Mouse (Mus musculus) liver, adult 2 months (tissue): ENCODE results near the gene Rhobtb1. TPM values are rescaled to one million over a fixed set of nuclear protein-coding genes. Genes with fewer than 3 reads are reported as not detected.
A peak's percentile ranks its signal among the peaks of the same experiment; 100 is the strongest.

ENCODE experiments used
- DNase-seq: peaks from one replicate; pipeline ENCODE4 v3.0.0-alpha.2; 2011; ENCODE audit warnings: low read depth, low spot score; ENCODE audit errors: extremely low read depth
- H3K27ac ChIP-seq: fragments of 200-500 bp; replicated peaks from 2 replicates; pipeline ENCODE4 v1.5.1; 2012; ENCODE audit warnings: low read depth, mild to moderate bottlenecking, control low read depth, inconsistent platforms, low read length; ENCODE audit not compliant: insufficient read depth
- H3K27me3 ChIP-seq: fragments of 200-500 bp; 2 replicates; pipeline ENCODE4 v1.6.1; 2012; ENCODE audit warnings: mild to moderate bottlenecking, moderate library complexity, low read length, inconsistent platforms; ENCODE audit not compliant: control insufficient read depth, insufficient read depth
- H3K36me3 ChIP-seq: fragments of 200-500 bp; 2 replicates; pipeline ENCODE4 v1.6.1; 2012; ENCODE audit warnings: low read length, inconsistent platforms; ENCODE audit not compliant: control insufficient read depth, insufficient read depth
- H3K4me1 ChIP-seq: fragments of 200-500 bp; 2 replicates; pipeline ENCODE4 v1.6.1; 2011; ENCODE audit warnings: low read length; ENCODE audit not compliant: control insufficient read depth, insufficient read depth
- H3K4me3 ChIP-seq: fragments of 200-500 bp; 2 replicates; pipeline ENCODE4 v1.5.1; 2011; ENCODE audit warnings: low read depth, mild to moderate bottlenecking, control low read depth, low read length, moderate library complexity; ENCODE audit not compliant: insufficient read depth
- H3K79me2 ChIP-seq: fragments of 200-500 bp; 2 replicates; pipeline ENCODE4 v1.6.1; 2012; ENCODE audit warnings: inconsistent platforms, mild to moderate bottlenecking, low read length, moderate library complexity; ENCODE audit not compliant: control insufficient read depth, insufficient read depth
- H3K9ac ChIP-seq: fragments of 200-500 bp; 2 replicates; pipeline ENCODE4 v1.6.1; 2012; ENCODE audit warnings: low read depth, mild to moderate bottlenecking, control low read depth, inconsistent platforms, low read length
- CTCF ChIP-seq: fragments of 200-500 bp; IDR thresholded peaks from 2 replicates; pipeline ENCODE4 v1.5.1; 2011; ENCODE audit warnings: low read depth, low read length, control low read depth
- POLR2A ChIP-seq: fragments of 200-500 bp; IDR thresholded peaks from 2 replicates; pipeline ENCODE4 v1.6.1; 2011; ENCODE audit warnings: low read length, control low read depth; ENCODE audit not compliant: insufficient read depth; ENCODE audit errors: extremely low read depth
- WGBS: fragments of 180-500 bp; shearing (Covaris S2); methylation state at CpG from one replicate; pipeline ENCODE4 v1.1.7; 2018; 5-methylcytosine and 5-hydroxymethylcytosine counted together
- polyA plus RNA-seq: library from polyadenylated mRNA; depleted of rRNA; stranded (reverse); fragments of >200 nt; gene quantifications from 2 replicates; pipeline ENCODE4 v1.2.3, GENCODE M21; 2012
- total RNA-seq: library from RNA; depleted of rRNA; stranded (reverse); fragments of >200 nt; gene quantifications from 2 replicates; pipeline ENCODE4 v1.2.3, GENCODE M21; 2014

The Rhobtb1 gene
- total and polyA plus RNA-seq, 2 experiments: 14.3 to 47.9 TPM

DNA sequence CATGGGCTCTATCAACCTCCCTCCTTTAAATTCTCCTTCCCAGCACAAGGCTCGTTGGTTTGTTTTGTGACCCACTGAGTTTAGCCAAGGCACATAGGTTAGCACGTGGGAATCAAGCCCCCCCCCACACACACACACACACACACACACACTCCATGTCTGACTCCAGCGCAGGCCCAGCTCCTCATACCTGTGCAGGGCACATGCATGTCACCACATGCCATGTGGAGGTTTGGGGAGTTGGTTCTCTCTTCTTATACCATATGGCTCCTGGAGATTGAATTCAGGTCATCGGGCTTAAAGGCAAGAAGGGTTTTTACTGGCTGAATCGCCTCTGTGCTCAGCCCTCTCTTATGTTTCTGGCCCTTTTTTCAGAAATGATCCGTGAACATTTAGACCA, 100.0 kb downstream of the Rhobtb1 start:
- H3K27me3 ChIP-seq: no peaks in the 10 kb centered on the region
- H3K27ac ChIP-seq: no peak overlapping the region
- peaks cover 22% of the 10 kb centered on the region for H3K36me3 ChIP-seq
- TF ChIP-seq POLR2A (no peak), CTCF (no peak)
- peaks cover 11% of the 10 kb centered on the region; the same call in 1 of the 2 replicates for H3K79me2 ChIP-seq
- DNase-seq: no peak
- no peak overlapping the region for H3K9ac ChIP-seq
- 88% methylated on average over 6 of the region's 6 CpGs for WGBS
- peaks cover 37% of the 10 kb centered on the region for H3K4me1 ChIP-seq
- no peak overlapping the region for H3K4me3 ChIP-seq

- Histone ChIP-seq H3K79me2 (peaks cover 12% of the 10 kb centered on the region; the same call in 1 of the 2 replicates), H3K36me3 (peaks cover 25% of the 10 kb centered on the region), H3K27ac (peak overlapping the region; percentile 67), H3K27me3 (no peaks in the 10 kb centered on the region), H3K4me1 (peaks cover 33% of the 10 kb centered on the region), H3K9ac (no peak overlapping the region), H3K4me3 (no peak overlapping the region)
- WGBS: 85% methylated on average over 17 of the region's 17 CpGs
- TF ChIP-seq POLR2A (no peak), CTCF (no peak)
- no peak for DNase-seq
These were observed 101.2 kb downstream of the Rhobtb1 start for GRCm38 (mm10) chr10:69252112-69253074.

- WGBS: 11% methylated on average over 5 of the region's 5 CpGs
- peak; percentile 83 for DNase-seq
These were observed 101.9 kb downstream of the Rhobtb1 start for GRCm38 (mm10) chr10:69253075-69253685.

GRCm38 (mm10) chr10:69253686-69254080, 102.4 kb downstream of the Rhobtb1 start:
- peaks cover 23% of the 10 kb centered on the region for H3K4me1 ChIP-seq
- 45% methylated on average over 5 of the region's 5 CpGs for WGBS
- DNase-seq: no peak
- TF ChIP-seq CTCF (no peak), POLR2A (no peak)
- peaks cover 30% of the 10 kb centered on the region for H3K36me3 ChIP-seq
- H3K27ac ChIP-seq: peak overlapping the region; percentile 42
- no peak overlapping the region for H3K4me3 ChIP-seq
- H3K79me2 ChIP-seq: peaks cover 11% of the 10 kb centered on the region; the same call in 1 of the 2 replicates
- no peaks in the 10 kb centered on the region for H3K27me3 ChIP-seq
- no peak overlapping the region for H3K9ac ChIP-seq

More at GRCm38 (mm10) chr10:69253075-69253685, 101.9 kb downstream of the Rhobtb1 start:
- Histone ChIP-seq H3K79me2 (peaks cover 15% of the 10 kb centered on the region; the same call in 1 of the 2 replicates), H3K4me3 (no peak overlapping the region), H3K36me3 (peaks cover 28% of the 10 kb centered on the region), H3K27me3 (no peaks in the 10 kb centered on the region), H3K9ac (no peak overlapping the region), H3K27ac (peak overlapping the region; percentile 67), H3K4me1 (peaks cover 27% of the 10 kb centered on the region)
- TF ChIP-seq POLR2A (no peak), CTCF (no peak)

- DNase-seq: peak; percentile 47
- Histone ChIP-seq H3K79me2 (peaks cover 9% of the 10 kb centered on the region; the same call in 1 of the 2 replicates), H3K27ac (peak overlapping the region; percentile 42), H3K4me1 (peaks cover 20% of the 10 kb centered on the region), H3K27me3 (no peaks in the 10 kb centered on the region), H3K9ac (no peak overlapping the region), H3K4me3 (no peak overlapping the region), H3K36me3 (peaks cover 28% of the 10 kb centered on the region)
- 46% methylated on average over 8 of the region's 8 CpGs for WGBS
- TF ChIP-seq CTCF (no peak), POLR2A (no peak)
These were observed 103.2 kb downstream of the Rhobtb1 start for GRCm38 (mm10) chr10:69254390-69254847.

DNA sequence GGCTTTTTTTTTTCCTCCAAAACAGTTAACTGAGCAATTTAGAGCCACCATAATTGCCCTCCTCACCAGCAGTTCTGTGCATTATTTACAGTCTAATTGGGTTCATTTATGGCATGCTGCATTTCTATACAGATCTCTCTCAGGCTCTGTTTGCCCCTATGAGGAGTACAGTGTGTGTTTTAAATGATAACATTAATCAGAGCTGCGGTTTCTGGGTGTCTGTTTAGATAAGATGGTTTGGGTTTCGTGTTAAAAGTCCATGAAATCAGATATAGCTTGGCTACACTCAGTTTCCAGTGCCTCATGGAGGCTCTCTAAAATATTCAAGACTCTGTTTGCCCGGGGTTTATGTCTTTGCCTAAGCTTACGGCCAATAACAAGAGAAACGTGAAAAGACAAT, 104.4 kb downstream of the Rhobtb1 start:
- DNase-seq: no peak
- peaks cover 20% of the 10 kb centered on the region for H3K4me1 ChIP-seq
- H3K36me3 ChIP-seq: peaks cover 18% of the 10 kb centered on the region
- no peaks in the 10 kb centered on the region for H3K27me3 ChIP-seq
- H3K79me2 ChIP-seq: peaks cover 9% of the 10 kb centered on the region; the same call in 1 of the 2 replicates
- TF ChIP-seq POLR2A (no peak), CTCF (no peak)
- no peak overlapping the region for H3K4me3 ChIP-seq
- WGBS: 76% methylated on average over 5 of the region's 5 CpGs
- H3K9ac ChIP-seq: no peak overlapping the region
- H3K27ac ChIP-seq: no peak overlapping the region
